Mouse (Mus musculus): ENCODE results near the gene Gabra4.
"Not testable (repeated sequence)": the region's sequence is repeated elsewhere in the genome, so short reads cannot be mapped to it uniquely, and the experiment has no call there.

The Gabra4 gene

DNA sequence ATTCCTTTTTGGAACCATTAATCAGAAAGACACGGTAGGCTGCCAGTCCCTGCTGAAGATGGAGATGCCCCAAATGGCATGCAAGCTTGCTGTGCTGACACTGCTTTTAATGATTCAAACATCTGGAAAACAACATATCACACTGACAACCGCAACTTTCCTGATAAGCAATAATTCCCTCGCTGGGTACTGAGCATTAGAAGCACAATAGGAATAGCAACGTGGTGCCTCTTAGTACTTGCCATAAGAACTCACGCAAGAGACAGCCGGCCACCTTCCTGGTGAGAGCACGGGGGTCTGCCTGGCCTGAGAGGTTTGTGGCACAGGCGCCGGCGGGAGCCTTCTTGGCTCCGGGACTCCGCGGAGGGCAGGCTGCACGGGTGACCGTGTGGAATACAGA, 132.6 kb downstream of the Gabra4 start:
- in situ Hi-C loops (cut with MboI, MseI), result not testable (repeated sequence)
